Mouse (Mus musculus): ENCODE measurements at regions not wholly inside any gene's neighbourhood (a gene's known extent, or its start where the extent isn't known, plus 50 kb on each side); places are given as distances from the start of the nearest gene placed in this dataset.
A peak's percentile ranks its signal among the peaks of the same experiment; 100 is the strongest.

GRCm38 (mm10) chr14:118318524-118318923, 51.8 kb downstream of the Gm9376 start:
- Histone ChIP-seq H3K4me2 (no peak overlapping the region), H3K27me3 (peaks cover 33% of the 10 kb centered on the region), H3K9ac (no peak overlapping the region), H3K4me1 (replicated peaks) (no peaks in the 10 kb centered on the region), H3K9me3 (replicated peaks) (no peaks in the 10 kb centered on the region), H3K27ac (replicated peaks) (no peak overlapping the region), H3K36me3 (replicated peaks) (no peaks in the 10 kb centered on the region), H3K4me3 (replicated peaks) (no peak overlapping the region)
- WGBS (ENCODE audit: insufficient replicate concordance), result 40% methylated on average over 11 of the region's 11 CpGs
- no peak for ATAC-seq (ENCODE audit: insufficient read depth)

- WGBS (ENCODE audit: insufficient replicate concordance), result 67% methylated on average over 4 of the region's 4 CpGs
- Histone ChIP-seq H3K9ac (no peak overlapping the region), H3K4me3 (replicated peaks) (no peak overlapping the region), H3K27ac (replicated peaks) (no peak overlapping the region), H3K4me2 (no peak overlapping the region), H3K27me3 (peaks cover 37% of the 10 kb centered on the region), H3K36me3 (replicated peaks) (no peaks in the 10 kb centered on the region), H3K4me1 (replicated peaks) (no peaks in the 10 kb centered on the region), H3K9me3 (replicated peaks) (no peaks in the 10 kb centered on the region)
- no peak for ATAC-seq (ENCODE audit: insufficient read depth)
These were observed 53.3 kb downstream of the Gm9376 start for GRCm38 (mm10) chr14:118320101-118320500.

GRCm38 (mm10) chr14:118321083-118321482, 54.3 kb downstream of the Gm9376 start:
- Histone ChIP-seq H3K9ac (no peak overlapping the region), H3K4me3 (replicated peaks) (no peak overlapping the region), H3K4me1 (replicated peaks) (no peaks in the 10 kb centered on the region), H3K36me3 (replicated peaks) (no peaks in the 10 kb centered on the region), H3K27ac (replicated peaks) (no peak overlapping the region), H3K9me3 (replicated peaks) (no peaks in the 10 kb centered on the region), H3K4me2 (no peak overlapping the region), H3K27me3 (peaks cover 37% of the 10 kb centered on the region)
- 38% methylated on average over 3 of the region's 3 CpGs for WGBS (ENCODE audit: insufficient replicate concordance)
- ATAC-seq (ENCODE audit: insufficient read depth), result no peak

GRCm38 (mm10) chr14:118322003-118322821, 55.5 kb downstream of the Gm9376 start:
- H3K4me3 ChIP-seq (replicated peaks), result no peak overlapping the region
- no peaks in the 10 kb centered on the region for H3K36me3 ChIP-seq (replicated peaks)
- ATAC-seq (ENCODE audit: insufficient read depth), result no peak
- WGBS (ENCODE audit: insufficient replicate concordance), result 23% methylated on average over 26 of the region's 26 CpGs
- no peaks in the 10 kb centered on the region for H3K4me1 ChIP-seq (replicated peaks)
- H3K4me2 ChIP-seq, result no peak overlapping the region; the same call in 1 of the 2 replicates
- H3K9me3 ChIP-seq (replicated peaks), result no peaks in the 10 kb centered on the region
- no peak overlapping the region for H3K9ac ChIP-seq
- H3K27me3 ChIP-seq, result peaks cover 37% of the 10 kb centered on the region
- no peak overlapping the region for H3K27ac ChIP-seq (replicated peaks)

- no peak overlapping the region for H3K4me3 ChIP-seq (replicated peaks)
- H3K27ac ChIP-seq (replicated peaks), result no peak overlapping the region
- ATAC-seq (ENCODE audit: insufficient read depth), result no peak
- no peak overlapping the region for H3K4me2 ChIP-seq
- no peaks in the 10 kb centered on the region for H3K4me1 ChIP-seq (replicated peaks)
- no peaks in the 10 kb centered on the region for H3K9me3 ChIP-seq (replicated peaks)
- WGBS (ENCODE audit: insufficient replicate concordance), result 13% methylated on average over 11 of the region's 11 CpGs
- H3K27me3 ChIP-seq, result peaks cover 37% of the 10 kb centered on the region
- no peaks in the 10 kb centered on the region for H3K36me3 ChIP-seq (replicated peaks)
- H3K9ac ChIP-seq, result no peak overlapping the region
These were observed 56.1 kb downstream of the Gm9376 start for GRCm38 (mm10) chr14:118322865-118323264.

- H3K9ac ChIP-seq, result no peak overlapping the region
- WGBS (ENCODE audit: insufficient replicate concordance), result 42% methylated on average over 3 of the region's 3 CpGs
- no peak overlapping the region for H3K27ac ChIP-seq (replicated peaks)
- H3K4me1 ChIP-seq (replicated peaks), result no peaks in the 10 kb centered on the region
- H3K36me3 ChIP-seq (replicated peaks), result no peaks in the 10 kb centered on the region
- H3K4me2 ChIP-seq, result no peak overlapping the region
- H3K27me3 ChIP-seq, result no peaks in the 10 kb centered on the region
- H3K4me3 ChIP-seq (replicated peaks), result no peak overlapping the region
- no peak for ATAC-seq (ENCODE audit: insufficient read depth)
- no peaks in the 10 kb centered on the region for H3K9me3 ChIP-seq (replicated peaks)
These were observed 71.3 kb downstream of the Gm9376 start for GRCm38 (mm10) chr14:118338071-118338470.

GRCm38 (mm10) chr14:118362931-118363330, 96.2 kb downstream of the Gm9376 start:
- Histone ChIP-seq H3K4me3 (replicated peaks) (no peak overlapping the region), H3K9me3 (replicated peaks) (no peaks in the 10 kb centered on the region), H3K27ac (replicated peaks) (no peak overlapping the region), H3K9ac (no peak overlapping the region), H3K4me2 (no peak overlapping the region), H3K27me3 (peaks cover 5% of the 10 kb centered on the region; the same call in 1 of the 2 replicates), H3K36me3 (replicated peaks) (no peaks in the 10 kb centered on the region), H3K4me1 (replicated peaks) (no peaks in the 10 kb centered on the region)
- ATAC-seq (ENCODE audit: insufficient read depth), result no peak
- 65% methylated on average over 11 of the region's 11 CpGs for WGBS (ENCODE audit: insufficient replicate concordance)

- Histone ChIP-seq H3K27ac (replicated peaks) (no peak overlapping the region), H3K9me3 (replicated peaks) (no peaks in the 10 kb centered on the region), H3K4me3 (replicated peaks) (no peak overlapping the region), H3K9ac (no peak overlapping the region), H3K36me3 (replicated peaks) (no peaks in the 10 kb centered on the region), H3K4me2 (no peak overlapping the region), H3K27me3 (peaks cover 5% of the 10 kb centered on the region; the same call in 1 of the 2 replicates), H3K4me1 (replicated peaks) (no peaks in the 10 kb centered on the region)
- no peak for ATAC-seq (ENCODE audit: insufficient read depth)
- 65% methylated on average over 21 of the region's 21 CpGs for WGBS (ENCODE audit: insufficient replicate concordance)
These were observed 96.6 kb downstream of the Gm9376 start for GRCm38 (mm10) chr14:118363391-118363821.

GRCm38 (mm10) chr14:118366522-118366921, 99.8 kb downstream of the Gm9376 start:
- no peaks in the 10 kb centered on the region for H3K9me3 ChIP-seq (replicated peaks)
- no peak for ATAC-seq (ENCODE audit: insufficient read depth)
- no peak overlapping the region for H3K4me2 ChIP-seq
- 71% methylated on average over 4 of the region's 4 CpGs for WGBS (ENCODE audit: insufficient replicate concordance)
- peaks cover 6% of the 10 kb centered on the region for H3K4me1 ChIP-seq (replicated peaks)
- H3K9ac ChIP-seq, result no peak overlapping the region
- H3K4me3 ChIP-seq (replicated peaks), result no peak overlapping the region
- H3K36me3 ChIP-seq (replicated peaks), result no peaks in the 10 kb centered on the region
- no peak overlapping the region for H3K27ac ChIP-seq (replicated peaks)
- peaks cover 26% of the 10 kb centered on the region for H3K27me3 ChIP-seq

- no peak overlapping the region for H3K9ac ChIP-seq
- no peak for ATAC-seq (ENCODE audit: insufficient read depth)
- 4% methylated on average over 9 of the region's 9 CpGs for WGBS (ENCODE audit: insufficient replicate concordance)
- H3K36me3 ChIP-seq (replicated peaks), result no peaks in the 10 kb centered on the region
- no peak overlapping the region for H3K4me3 ChIP-seq (replicated peaks)
- peaks cover 6% of the 10 kb centered on the region for H3K4me1 ChIP-seq (replicated peaks)
- H3K27me3 ChIP-seq, result peaks cover 26% of the 10 kb centered on the region
- H3K9me3 ChIP-seq (replicated peaks), result no peaks in the 10 kb centered on the region
- no peak overlapping the region; the same call in 1 of the 2 replicates for H3K4me2 ChIP-seq
- no peak overlapping the region for H3K27ac ChIP-seq (replicated peaks)
These were observed 102.1 kb downstream of the Gm9376 start for GRCm38 (mm10) chr14:118368619-118369431.

GRCm38 (mm10) chr14:118371336-118371735, 104.6 kb downstream of the Gm9376 start:
- no peaks in the 10 kb centered on the region for H3K9me3 ChIP-seq (replicated peaks)
- no peak overlapping the region for H3K4me2 ChIP-seq
- H3K4me1 ChIP-seq (replicated peaks), result peaks cover 6% of the 10 kb centered on the region
- no peak overlapping the region for H3K4me3 ChIP-seq (replicated peaks)
- peak; percentile 31; the same call in 1 of the 2 replicates for ATAC-seq (ENCODE audit: insufficient read depth)
- 31% methylated on average over 15 of the region's 15 CpGs for WGBS (ENCODE audit: insufficient replicate concordance)
- peaks cover 26% of the 10 kb centered on the region for H3K27me3 ChIP-seq
- H3K36me3 ChIP-seq (replicated peaks), result no peaks in the 10 kb centered on the region
- no peak overlapping the region for H3K27ac ChIP-seq (replicated peaks)
- no peak overlapping the region for H3K9ac ChIP-seq
